24 mouse cellular contexts compared by ENCODE assay signal in the genomic region with DNA sequence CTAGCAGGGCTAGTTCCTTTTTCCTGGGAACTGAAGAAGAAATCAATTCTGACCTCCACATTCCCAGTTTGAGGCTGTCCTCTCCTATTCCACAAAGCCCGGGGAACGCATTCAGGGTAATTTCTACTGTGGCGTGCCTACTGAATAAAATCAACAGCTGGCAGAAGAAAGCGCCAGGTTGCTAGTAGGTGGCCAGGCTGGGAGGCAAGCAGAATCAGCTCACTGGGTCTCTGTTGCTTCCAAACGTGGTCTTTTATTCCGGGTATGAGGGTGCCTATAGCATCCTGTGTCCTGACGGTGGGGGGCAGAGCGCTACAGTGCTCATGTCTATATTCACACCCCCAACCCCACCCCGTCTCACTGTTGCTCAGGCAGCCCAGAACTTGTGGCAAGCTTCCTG.
A peak's percentile ranks its signal among the peaks of the same experiment; 100 is the strongest.
DNase-seq lines count a peak whose midpoint lies in the region; ATAC-seq and TF ChIP-seq lines count a peak whose summit lies in the region.
"Had no signal": no experiment of that assay in that cellular context is flagged by ENCODE, and none has a peak within 500 bp of the region (broad histone marks: within the 10 kb centered on the region; RNA-seq: fewer than 3 reads in every experiment).

No protein-coding gene starts in this region.

- peak; percentile 24; the same call in 1 of the 2 replicates for ATAC-seq in frontal cortex, adult (ENCODE audit: low TSS enrichment)
- ATAC-seq: activated CD4-positive, CD25-positive, alpha-beta regulatory T cell, adult 4 months; CD4-positive, CD25-positive, alpha-beta regulatory T cell, adult 4 months; forebrain, embryonic 15.5 days; Patski had no signal

- H3K4me3 ChIP-seq in layer of hippocampus, adult 2 months = no peak overlapping the region
- H3K4me3 ChIP-seq: embryonic facial prominence, embryonic 13.5 days; embryonic facial prominence, embryonic 15.5 days; erythroblast, embryonic 14.5 days; forebrain, embryonic 10.5 days; forebrain, embryonic 12.5 days; forebrain, embryonic 15.5 days had no signal

- DNase-seq in frontal cortex, adult 2 months (ENCODE audit: extremely low spot score in 1 of 2, low spot score in 1 of 2) = no peak
- DNase-seq in layer of hippocampus, adult 2 months (ENCODE audit: low spot score in 2 of 2) = no peak
- DNase-seq in layer of hippocampus, postnatal 10 days (ENCODE audit: low spot score in 2 of 2) = no peak
- DNase-seq in right cerebral cortex, postnatal 25 days = peak; percentile 23
- DNase-seq in right cerebral cortex, postnatal 14 days = no peak
- DNase-seq: adrenal gland, adult 8-10 months; B cell, adult 2 months; cerebellum, adult 11 months; cerebellum, adult 18-20 months; cerebellum, adult 8-10 months; cerebellum, adult 9-11 months; cerebellum, postnatal 36 days; embryo, embryonic 11 days; forebrain, postnatal 0 days had no signal

- peak overlapping the region; percentile 73 for H3K27ac ChIP-seq in layer of hippocampus, adult 2 months
- H3K27ac ChIP-seq: embryonic facial prominence, embryonic 13.5 days; embryonic facial prominence, embryonic 15.5 days; forebrain, embryonic 12.5 days; forebrain, embryonic 15.5 days had no signal

- TF ChIP-seq CTCF in layer of hippocampus, adult 2 months (conservative IDR thresholded peaks at IDR 0.05) = no peak
